Mouse (Mus musculus) limb, embryonic 14.5 days (tissue): Measurements from ENCODE around the gene Ptpre. TPM values are rescaled to one million over a fixed set of nuclear protein-coding genes. Genes with fewer than 3 reads are reported as not detected.

Source experiments
- ATAC-seq: fragments of 200-750 bp; cut with Nextera tagmentation; 2 replicates; pipeline ENCODE4 v1.8.0; 2017; ENCODE audit warnings: low read depth, moderate number of reproducible peaks, moderate TSS enrichment; ENCODE audit not compliant: low FRiP score
- DNase-seq: peaks from one replicate; pipeline ENCODE4 v3.0.0-alpha.2; 2015; ENCODE audit warnings: low spot score
- H3K27ac ChIP-seq: fragments of 300-500 bp; sonication (generic); replicated peaks from 2 replicates; pipeline ENCODE4 v1.5.1; 2014; ENCODE audit warnings: low read depth, mild to moderate bottlenecking, low read length, moderate library complexity, mixed read lengths
- H3K27me3 ChIP-seq: fragments of 300-500 bp; sonication (generic); 2 replicates; pipeline ENCODE4 v1.6.1; 2014; ENCODE audit warnings: low read length, mixed read lengths; ENCODE audit not compliant: control insufficient read depth, insufficient read depth
- H3K36me3 ChIP-seq: fragments of 300-500 bp; sonication (generic); 2 replicates; pipeline ENCODE4 v1.6.1; 2014; ENCODE audit warnings: mild to moderate bottlenecking, low read length, moderate library complexity, mixed read lengths; ENCODE audit not compliant: control insufficient read depth, insufficient read depth
- H3K4me1 ChIP-seq: fragments of 300-500 bp; sonication (generic); 2 replicates; pipeline ENCODE4 v1.6.1; 2014; ENCODE audit warnings: antibody characterized with exemption, low read length, mixed read lengths; ENCODE audit not compliant: control insufficient read depth, insufficient read depth
- H3K4me2 ChIP-seq: fragments of 300-500 bp; sonication (generic); replicated peaks from 2 replicates; pipeline ENCODE4 v1.6.1; 2014; ENCODE audit warnings: low read depth, mild to moderate bottlenecking, low read length, moderate library complexity; ENCODE audit not compliant: severe bottlenecking
- H3K4me3 ChIP-seq: fragments of 300-500 bp; sonication (generic); replicated peaks from 2 replicates; pipeline ENCODE4 v1.5.1; 2014; ENCODE audit warnings: low read length
- H3K9ac ChIP-seq: fragments of 300-500 bp; sonication (generic); 2 replicates; pipeline ENCODE4 v1.6.1; 2014; ENCODE audit warnings: mild to moderate bottlenecking, low read depth, low read length, moderate library complexity; ENCODE audit not compliant: severe bottlenecking
- H3K9me3 ChIP-seq: fragments of 300-500 bp; sonication (generic); 2 replicates; pipeline ENCODE4 v1.6.1; 2016; ENCODE audit warnings: low read length; ENCODE audit not compliant: control insufficient read depth
- POLR2A ChIP-seq: fragments of 200-500 bp; IDR thresholded peaks from 2 replicates; pipeline ENCODE4 v1.8.0; 2012; ENCODE audit warnings: inconsistent platforms, mild to moderate bottlenecking, moderate library complexity, borderline replicate concordance; ENCODE audit not compliant: insufficient read depth, insufficient read length; ENCODE audit errors: extremely low read depth
- WGBS: fragments of 180-500 bp; shearing (Covaris S2); extraction: QIAGEN DNeasy Blood & Tissue Kit; methylation state at CpG from one replicate; pipeline ENCODE4 v1.1.7; 2014; 5-methylcytosine and 5-hydroxymethylcytosine counted together
- polyA plus RNA-seq, 2 experiments: library from polyadenylated mRNA; depleted of rRNA in 1 of 2; stranded (reverse) in 1 of 2; unstranded in 1 of 2; fragments of >200 nt; fragmentation: Nextera tagmentation in 1 of 2; extraction: Ambion mirVana in 1 of 2; gene quantifications; 2 replicates each; pipeline versions ENCODE4 v1.2.1 to v1.2.3; 2012 to 2014

The Ptpre gene
- polyA plus RNA-seq, 2 experiments: 3.0 to 3.6 TPM

DNA sequence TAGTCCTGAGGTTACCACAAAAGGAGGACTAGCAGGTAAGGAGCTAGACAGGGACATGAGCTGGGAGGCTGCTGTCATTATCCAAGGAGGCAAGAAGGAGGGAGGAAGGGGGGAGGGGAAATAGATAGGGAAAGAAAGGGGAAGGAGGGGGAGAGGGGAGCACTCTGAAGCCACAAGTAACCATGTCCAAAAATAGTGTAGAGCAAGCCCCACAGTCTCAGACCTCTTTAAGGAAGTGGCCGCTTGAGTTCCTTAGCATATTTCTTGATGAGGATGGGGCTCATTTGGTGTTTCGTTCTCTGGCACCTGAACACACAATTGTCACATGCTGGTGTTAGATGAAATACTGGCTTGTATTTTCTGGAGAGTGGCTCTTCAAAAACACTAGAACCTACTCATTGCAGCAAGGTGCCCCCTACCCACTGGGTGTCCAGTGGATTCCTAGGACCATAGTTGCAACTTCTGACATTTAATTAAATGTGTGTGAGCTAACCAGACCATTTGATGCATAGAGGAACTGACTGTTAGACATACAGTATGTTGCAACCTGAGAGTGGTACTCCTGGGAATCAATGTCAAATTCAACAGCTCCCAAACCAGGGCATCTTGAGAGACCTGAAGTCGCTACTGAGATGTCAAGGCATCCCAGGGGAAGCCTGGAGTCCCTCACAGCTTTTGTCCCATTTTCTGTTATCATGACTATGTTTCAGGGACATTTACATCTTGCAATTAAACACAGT is 19.6 kb downstream of the Ptpre start:
- Histone ChIP-seq H3K36me3 (no peaks in the 10 kb centered on the region), H3K4me1 (no peaks in the 10 kb centered on the region), H3K27me3 (no peaks in the 10 kb centered on the region), H3K9me3 (no peaks in the 10 kb centered on the region), H3K9ac (no peak overlapping the region), H3K27ac (no peak overlapping the region), H3K4me3 (no peak overlapping the region), H3K4me2 (no peak overlapping the region)
- 77% methylated on average over 3 of the region's 3 CpGs for WGBS
- no peak for ATAC-seq
- TF ChIP-seq POLR2A: no peak
- no peak for DNase-seq

DNA sequence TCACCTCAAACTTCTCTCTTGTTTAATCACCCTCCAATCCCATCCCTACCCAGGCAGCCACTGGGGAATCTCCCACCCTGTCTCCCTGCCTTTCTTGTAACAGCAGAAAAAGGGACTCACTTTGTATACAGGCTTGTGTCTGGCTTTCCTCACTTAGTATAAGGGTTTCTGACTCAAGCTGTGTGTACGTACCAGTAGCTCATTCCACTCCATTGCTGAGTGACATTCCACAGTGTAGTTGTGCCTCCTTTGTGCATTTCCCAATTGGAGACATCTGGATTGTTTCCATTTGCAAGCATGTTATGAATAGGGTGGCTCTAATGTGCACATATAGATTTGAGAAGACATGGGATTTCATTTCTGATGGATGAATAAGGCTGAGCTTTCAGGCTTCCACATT is 23.0 kb downstream of the Ptpre start:
- WGBS: 33% methylated on average over 1 of the region's 1 CpGs
- H3K9ac ChIP-seq: no peak overlapping the region

DNA sequence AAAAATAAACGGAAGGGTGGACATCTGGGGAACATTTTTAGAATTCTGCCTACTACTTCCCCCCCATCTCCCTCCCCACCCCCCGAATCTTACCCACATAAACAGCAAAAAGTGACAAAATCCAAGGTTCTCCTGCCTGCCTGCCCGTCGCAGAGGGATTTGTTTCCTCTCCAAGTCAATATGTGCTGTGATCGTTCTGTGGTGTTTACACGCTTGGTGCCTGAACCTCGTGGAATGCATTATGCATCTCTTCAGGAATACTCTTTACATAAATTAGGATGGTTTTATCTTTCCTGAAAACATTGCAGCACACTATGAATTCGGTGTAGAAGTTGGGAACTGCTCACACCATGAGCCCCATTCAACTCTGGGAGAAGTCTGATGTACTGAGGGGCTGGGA is 26.7 kb downstream of the Ptpre start:
- no peak for ATAC-seq
- H3K4me3 ChIP-seq: no peak overlapping the region
- H3K4me2 ChIP-seq: no peak overlapping the region
- H3K4me1 ChIP-seq: no peaks in the 10 kb centered on the region
- no peaks in the 10 kb centered on the region for H3K27me3 ChIP-seq
- 72% methylated on average over 8 of the region's 8 CpGs for WGBS
- DNase-seq: no peak
- H3K36me3 ChIP-seq: no peaks in the 10 kb centered on the region
- H3K9ac ChIP-seq: no peak overlapping the region
- no peaks in the 10 kb centered on the region for H3K9me3 ChIP-seq
- TF ChIP-seq POLR2A: no peak
- H3K27ac ChIP-seq: no peak overlapping the region

More for the DNA sequence above, 23.0 kb downstream of the Ptpre start:
- H3K4me3 ChIP-seq: no peak overlapping the region
- H3K27me3 ChIP-seq: no peaks in the 10 kb centered on the region
- DNase-seq: no peak
- no peak for ATAC-seq
- no peak overlapping the region for H3K27ac ChIP-seq
- H3K4me1 ChIP-seq: no peaks in the 10 kb centered on the region
- H3K4me2 ChIP-seq: no peak overlapping the region
- no peak for TF ChIP-seq POLR2A
- H3K36me3 ChIP-seq: no peaks in the 10 kb centered on the region
- no peaks in the 10 kb centered on the region for H3K9me3 ChIP-seq

DNA sequence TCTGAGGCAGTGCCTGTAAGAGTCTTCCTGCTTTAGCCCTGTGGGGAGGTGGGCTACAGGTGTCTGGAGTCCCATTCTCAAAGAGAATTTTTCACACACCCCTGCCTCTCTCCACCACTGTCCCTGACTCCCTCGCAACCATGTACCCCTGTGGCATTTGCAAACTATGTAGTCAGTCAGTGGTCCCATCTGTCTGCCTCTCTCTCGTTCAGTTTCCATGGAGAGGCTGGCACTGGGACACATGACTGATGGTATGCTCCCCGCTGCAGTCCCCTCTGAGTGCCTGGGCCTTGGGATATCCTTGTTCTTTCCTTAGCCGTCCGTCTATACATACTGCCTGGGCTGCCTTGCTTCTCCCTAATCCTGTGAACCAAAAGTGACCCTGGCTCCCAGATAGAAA is 28.7 kb downstream of the Ptpre start:
- no peak for TF ChIP-seq POLR2A
- Histone ChIP-seq H3K9me3 (no peaks in the 10 kb centered on the region), H3K4me1 (no peaks in the 10 kb centered on the region), H3K4me3 (no peak overlapping the region), H3K27me3 (no peaks in the 10 kb centered on the region), H3K36me3 (no peaks in the 10 kb centered on the region), H3K9ac (no peak overlapping the region), H3K4me2 (no peak overlapping the region), H3K27ac (no peak overlapping the region)
- 85% methylated on average over 5 of the region's 5 CpGs for WGBS
- ATAC-seq (no peak), DNase-seq (no peak)

DNA sequence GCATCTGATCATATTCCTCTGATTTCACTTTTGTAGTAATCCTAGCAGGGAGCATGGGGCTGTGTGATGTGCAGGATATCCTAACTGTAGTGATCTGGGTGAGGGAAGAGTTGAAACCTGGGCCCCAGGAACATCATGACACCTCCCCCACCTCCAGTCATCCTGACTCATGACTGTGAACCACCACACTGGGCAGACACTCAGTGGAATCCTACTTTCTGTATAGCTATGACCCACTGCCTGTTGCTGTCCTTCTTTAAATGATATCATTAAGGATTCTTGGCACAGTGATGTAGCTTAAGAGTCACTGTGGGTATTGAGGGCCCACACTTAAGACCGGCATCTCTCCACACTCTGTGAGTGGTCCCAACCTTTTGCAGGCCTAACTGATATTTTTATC is 30.3 kb downstream of the Ptpre start:
- Histone ChIP-seq H3K9ac (no peak overlapping the region), H3K36me3 (no peaks in the 10 kb centered on the region), H3K27ac (no peak overlapping the region), H3K4me3 (no peak overlapping the region), H3K9me3 (no peaks in the 10 kb centered on the region), H3K27me3 (no peaks in the 10 kb centered on the region), H3K4me2 (no peak overlapping the region), H3K4me1 (peaks cover 5% of the 10 kb centered on the region; the same call in 1 of the 2 replicates)
- WGBS: 70% methylated on average over 1 of the region's 1 CpGs
- no peak for ATAC-seq
- no peak for TF ChIP-seq POLR2A
- no peak for DNase-seq
